Mouse (Mus musculus) thymus, adult 2 months (tissue): ENCODE results near the gene Fam178b.

Experiments used
- CTCF ChIP-seq: fragments of 200-500 bp; IDR thresholded peaks from 2 replicates; pipeline ENCODE4 v1.5.1; 2012; ENCODE audit warnings: mild to moderate bottlenecking, control low read depth, low read length, moderate library complexity, borderline replicate concordance; ENCODE audit not compliant: control insufficient read depth, poor library complexity, insufficient read depth; ENCODE audit errors: extremely low read depth
- POLR2A ChIP-seq: fragments of 200-500 bp; IDR thresholded peaks from 2 replicates; pipeline ENCODE4 v1.6.1; 2012; ENCODE audit warnings: mild to moderate bottlenecking, low read length, control low read depth, moderate library complexity; ENCODE audit not compliant: control insufficient read depth, poor library complexity, insufficient read depth; ENCODE audit errors: extremely low read depth

DNA sequence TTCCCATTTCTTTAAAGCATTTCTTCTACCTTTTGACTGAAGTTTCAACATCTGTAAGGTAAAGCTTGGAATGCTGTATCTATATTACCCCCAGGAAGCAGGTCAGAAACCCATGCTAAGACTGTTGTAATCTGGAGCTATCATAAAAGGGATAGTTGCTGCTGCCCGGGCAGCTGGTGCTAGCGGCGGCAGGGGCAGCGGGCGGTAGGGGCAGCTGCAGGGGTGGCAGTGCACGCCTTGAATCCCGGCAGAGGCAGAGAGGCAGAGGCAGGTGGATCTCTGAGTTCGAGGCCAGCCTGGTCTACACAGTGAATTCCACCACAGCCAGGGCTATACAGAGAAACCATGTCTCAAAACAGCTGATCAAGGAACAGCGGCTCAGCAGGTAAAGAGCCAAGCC is 140.1 kb downstream of the Fam178b start:
- TF ChIP-seq CTCF = no peak
- no peak for TF ChIP-seq POLR2A
